Mouse (Mus musculus): Measurements from ENCODE around the gene Arl15. TPM values are rescaled to one million over a fixed set of nuclear protein-coding genes. Genes with fewer than 3 reads are reported as not detected.

The Arl15 gene
- polyA plus RNA-seq, 1 experiment from 2014 or later: 5.3 TPM

DNA sequence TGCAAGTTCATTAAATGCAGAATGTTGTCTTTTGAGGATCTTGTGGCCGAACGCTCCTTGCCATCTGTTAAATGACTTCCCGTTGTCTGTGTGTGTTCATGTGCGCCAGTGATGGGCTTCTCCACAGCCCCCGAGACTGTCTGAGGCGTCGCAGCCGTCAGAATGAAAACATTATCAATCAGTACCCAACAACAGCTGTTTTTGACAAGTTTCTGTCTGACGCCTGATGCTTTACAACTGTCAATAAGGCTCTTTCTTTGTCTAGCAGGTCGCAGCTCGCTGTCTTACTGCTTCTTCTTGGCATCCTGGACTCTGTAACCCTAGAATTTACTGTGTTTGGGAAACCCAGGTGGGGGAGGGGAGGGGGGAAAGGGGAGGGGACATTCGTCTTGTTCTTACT lies 362.4 kb downstream of the Arl15 start:
- no peaks in the 10 kb centered on the region for H3K4me1 ChIP-seq
- 0 out of 2 replicates have a peak, but pooled peaks cover 5% of the 10 kb centered on the region for H3K36me3 ChIP-seq
- no peak for ATAC-seq
- no peak overlapping the region for H3K4me2 ChIP-seq
- 64% methylated on average over 12 of the region's 12 CpGs for WGBS (ENCODE audit: insufficient replicate concordance)
- H3K4me3 ChIP-seq: no peak overlapping the region
- H3K9ac ChIP-seq: no peak overlapping the region
- no peaks in the 10 kb centered on the region for H3K27me3 ChIP-seq (replicated peaks)
- no peak overlapping the region for H3K27ac ChIP-seq
- H3K9me3 ChIP-seq (replicated peaks): no peaks in the 10 kb centered on the region

DNA sequence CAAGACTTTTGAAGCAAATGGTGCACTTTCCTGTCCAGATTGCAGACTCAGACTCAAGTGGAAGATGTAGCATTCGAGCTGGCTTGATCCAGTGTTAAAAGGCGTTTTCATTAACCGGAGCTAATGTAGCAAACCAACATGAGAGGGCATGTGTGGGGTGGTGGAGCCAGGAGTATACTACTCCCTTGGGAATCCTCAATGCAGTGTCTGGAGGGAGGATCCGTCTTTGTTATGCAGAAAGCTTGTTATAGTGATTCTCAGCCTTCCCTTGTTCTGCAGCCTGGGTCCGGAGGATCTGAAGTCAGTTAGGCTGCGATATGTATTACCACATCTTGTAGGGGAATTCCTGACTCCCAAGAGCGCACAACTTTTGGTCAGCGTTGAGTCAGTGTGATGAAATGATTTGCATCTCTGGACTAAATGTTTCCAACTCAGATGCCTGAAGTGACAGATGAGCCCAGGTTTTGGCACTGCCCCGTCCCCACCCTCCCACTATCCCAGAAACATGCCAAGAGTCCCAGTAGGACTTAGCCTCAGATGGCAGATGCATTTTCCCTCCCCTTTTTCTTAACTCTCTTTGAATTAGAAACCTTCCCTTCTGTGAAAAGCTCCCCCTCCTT lies 363.9 kb downstream of the Arl15 start:
- ATAC-seq: no peak
- no peak overlapping the region for H3K4me3 ChIP-seq
- 78% methylated on average over 9 of the region's 9 CpGs for WGBS (ENCODE audit: insufficient replicate concordance)
- H3K27me3 ChIP-seq (replicated peaks): no peaks in the 10 kb centered on the region
- H3K9ac ChIP-seq: no peak overlapping the region
- 0 out of 2 replicates have a peak, but pooled peaks cover 5% of the 10 kb centered on the region for H3K36me3 ChIP-seq
- H3K27ac ChIP-seq: no peak overlapping the region
- no peaks in the 10 kb centered on the region for H3K4me1 ChIP-seq
- H3K4me2 ChIP-seq: no peak overlapping the region
- no peaks in the 10 kb centered on the region for H3K9me3 ChIP-seq (replicated peaks)

DNA sequence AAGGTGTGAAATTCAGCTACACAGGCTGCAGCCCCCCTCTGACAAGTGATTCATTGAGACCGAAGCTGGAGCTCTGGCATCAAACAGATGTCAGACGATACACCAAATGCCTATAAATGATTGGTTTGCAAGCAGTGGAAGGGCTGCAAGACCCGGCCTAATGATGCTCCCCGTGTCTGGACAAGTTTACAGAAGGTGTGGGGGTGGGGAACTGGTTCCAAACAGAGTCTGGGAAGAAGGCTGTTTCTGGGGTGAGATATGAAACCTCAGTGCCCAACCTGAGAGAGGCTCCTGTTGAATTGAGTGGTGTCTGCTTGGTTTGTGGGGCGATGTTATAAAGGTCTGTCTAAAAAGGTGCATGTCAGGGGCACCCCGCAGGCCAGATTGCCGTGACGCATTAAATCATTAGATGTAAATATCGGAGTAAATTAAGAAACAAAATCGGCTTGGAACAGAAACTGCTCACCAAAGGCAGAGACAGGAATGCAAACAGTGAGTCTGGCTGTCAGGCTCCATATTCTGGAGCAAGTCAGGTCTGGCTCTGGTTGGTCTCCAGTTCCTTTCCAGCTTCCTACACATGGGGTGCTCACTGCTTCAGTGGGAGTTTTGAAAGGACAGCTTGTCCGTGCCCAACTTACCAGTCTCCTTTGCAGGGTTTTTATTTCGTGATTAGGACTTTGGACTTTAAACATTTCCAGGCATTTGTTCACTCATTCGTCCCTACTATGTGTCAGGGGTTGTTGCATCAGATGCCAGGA lies 365.5 kb downstream of the Arl15 start:
- ATAC-seq: no peak
- 62% methylated on average over 13 of the region's 13 CpGs for WGBS (ENCODE audit: insufficient replicate concordance)
- no peak overlapping the region for H3K4me3 ChIP-seq
- H3K9me3 ChIP-seq (replicated peaks): no peaks in the 10 kb centered on the region
- H3K36me3 ChIP-seq: 0 out of 2 replicates have a peak, but pooled peaks cover 2% of the 10 kb centered on the region
- H3K27me3 ChIP-seq (replicated peaks): no peaks in the 10 kb centered on the region
- H3K4me2 ChIP-seq: no peak overlapping the region
- no peaks in the 10 kb centered on the region for H3K4me1 ChIP-seq
- H3K9ac ChIP-seq: no peak overlapping the region
- no peak overlapping the region for H3K27ac ChIP-seq

DNA sequence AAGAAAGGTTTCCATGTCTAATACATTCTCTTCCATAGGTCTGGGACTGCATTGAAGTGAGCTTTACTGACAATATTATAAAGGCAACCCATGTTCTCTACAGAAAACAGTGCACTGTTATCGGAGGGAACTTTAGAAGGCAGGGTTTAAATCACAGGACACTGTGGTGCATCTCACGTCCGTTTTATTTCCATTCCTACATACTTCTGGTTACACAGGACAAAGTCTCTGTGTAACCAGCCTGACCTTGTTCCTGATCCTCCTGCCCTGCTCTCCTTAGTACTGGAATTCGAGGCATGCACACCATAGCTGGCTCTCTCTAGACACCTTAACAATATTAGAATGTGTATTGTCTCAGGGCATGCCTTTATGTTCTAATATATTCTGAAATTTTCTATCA lies 368.4 kb downstream of the Arl15 start:
- 54% methylated on average over 4 of the region's 4 CpGs for WGBS (ENCODE audit: insufficient replicate concordance)
- H3K27ac ChIP-seq: no peak overlapping the region
- H3K4me2 ChIP-seq: no peak overlapping the region
- ATAC-seq: no peak
- no peak overlapping the region for H3K9ac ChIP-seq
- H3K9me3 ChIP-seq (replicated peaks): no peaks in the 10 kb centered on the region
- no peak overlapping the region for H3K4me3 ChIP-seq
- no peaks in the 10 kb centered on the region for H3K36me3 ChIP-seq
- H3K27me3 ChIP-seq (replicated peaks): no peaks in the 10 kb centered on the region
- no peaks in the 10 kb centered on the region for H3K4me1 ChIP-seq

DNA sequence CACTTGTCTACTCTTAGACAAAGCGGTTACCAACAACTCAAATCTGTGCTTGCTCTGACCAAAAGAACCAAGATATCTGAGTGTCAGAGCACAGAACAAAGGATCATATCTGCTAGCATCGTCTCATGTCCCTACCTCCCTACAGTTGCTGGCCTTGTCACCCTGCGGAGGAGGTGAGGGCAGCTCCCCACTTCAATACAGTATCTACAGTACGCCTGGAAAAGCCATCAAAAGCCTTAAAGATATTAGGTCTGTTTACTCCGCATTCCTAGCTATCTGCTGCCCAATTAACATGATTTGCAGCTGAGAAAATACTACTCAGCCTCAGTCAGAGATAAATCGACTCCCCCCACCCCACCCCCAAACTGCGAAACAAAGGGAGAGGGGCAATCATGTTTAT lies 371.3 kb downstream of the Arl15 start:
- ATAC-seq: no peak
- Histone ChIP-seq H3K27me3 (replicated peaks) (no peaks in the 10 kb centered on the region), H3K9me3 (replicated peaks) (no peaks in the 10 kb centered on the region), H3K4me3 (no peak overlapping the region), H3K36me3 (no peaks in the 10 kb centered on the region), H3K4me1 (no peaks in the 10 kb centered on the region), H3K27ac (no peak overlapping the region), H3K4me2 (no peak overlapping the region), H3K9ac (no peak overlapping the region)
- 44% methylated on average over 7 of the region's 7 CpGs for WGBS (ENCODE audit: insufficient replicate concordance)

DNA sequence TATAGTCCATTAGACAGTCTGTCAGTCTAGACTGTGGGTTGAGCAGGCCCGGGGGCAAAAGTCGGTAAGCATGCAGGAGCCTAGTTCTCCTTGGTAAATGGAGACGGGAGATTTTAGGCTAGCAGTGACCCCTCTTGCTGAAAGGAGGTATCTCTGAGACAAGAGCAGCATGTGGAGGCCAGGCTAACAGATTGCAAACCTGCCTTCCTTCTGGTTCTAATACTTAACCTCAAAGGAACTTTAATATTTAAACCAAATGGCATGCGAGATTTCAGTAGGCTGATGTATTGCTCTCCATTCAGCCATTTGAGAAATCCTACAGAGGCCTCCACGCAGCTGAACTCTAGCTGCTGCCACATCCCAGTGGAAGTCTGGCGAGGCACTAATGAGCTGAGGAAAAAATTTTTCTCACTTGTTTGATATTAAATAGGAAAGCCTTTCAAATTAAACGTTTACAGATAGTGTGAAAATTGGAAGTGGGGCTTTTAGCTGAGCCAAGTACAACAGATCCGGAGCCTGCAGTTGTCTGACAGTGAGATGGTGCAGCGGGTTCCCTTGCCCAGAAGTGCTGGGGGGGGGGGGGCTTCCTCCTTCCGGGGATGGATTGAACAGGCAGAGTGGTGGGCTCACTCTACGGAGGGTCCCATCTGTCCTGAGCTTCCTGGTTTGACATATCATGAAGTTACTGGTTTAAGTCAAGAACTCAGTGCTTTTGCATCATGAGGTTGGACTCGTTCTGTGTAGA lies 372.3 kb downstream of the Arl15 start:
- Histone ChIP-seq H3K9me3 (replicated peaks) (no peaks in the 10 kb centered on the region), H3K27me3 (replicated peaks) (no peaks in the 10 kb centered on the region), H3K27ac (no peak overlapping the region), H3K4me2 (no peak overlapping the region), H3K9ac (no peak overlapping the region), H3K36me3 (no peaks in the 10 kb centered on the region), H3K4me1 (no peaks in the 10 kb centered on the region), H3K4me3 (no peak overlapping the region)
- ATAC-seq: no peak
- 56% methylated on average over 12 of the region's 12 CpGs for WGBS (ENCODE audit: insufficient replicate concordance)

DNA sequence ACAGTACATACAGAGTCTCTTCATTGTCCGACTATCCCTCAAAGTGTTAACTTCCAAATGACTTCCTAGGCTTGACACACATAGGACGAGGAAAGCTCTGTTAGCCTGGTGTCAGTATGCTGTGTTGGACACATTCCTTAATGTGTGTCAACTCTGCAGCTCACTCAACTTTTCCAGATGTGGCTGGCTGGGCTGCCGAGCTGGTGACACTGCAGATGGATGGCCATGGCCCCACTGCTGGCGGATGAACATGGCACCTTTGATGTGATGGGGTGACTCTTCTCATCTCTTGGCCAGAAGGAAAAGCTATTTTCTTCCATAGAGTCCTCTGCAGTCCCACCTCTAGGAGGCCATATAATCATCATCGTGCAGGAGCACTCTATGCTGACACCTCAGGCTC lies 375.8 kb downstream of the Arl15 start:
- no peak for ATAC-seq
- H3K27me3 ChIP-seq (replicated peaks): no peaks in the 10 kb centered on the region
- no peak overlapping the region for H3K4me2 ChIP-seq
- no peaks in the 10 kb centered on the region for H3K36me3 ChIP-seq
- H3K9ac ChIP-seq: no peak overlapping the region
- no peak overlapping the region for H3K27ac ChIP-seq
- H3K4me1 ChIP-seq: no peaks in the 10 kb centered on the region
- 67% methylated on average over 5 of the region's 5 CpGs for WGBS (ENCODE audit: insufficient replicate concordance)
- no peaks in the 10 kb centered on the region for H3K9me3 ChIP-seq (replicated peaks)
- H3K4me3 ChIP-seq: no peak overlapping the region

DNA sequence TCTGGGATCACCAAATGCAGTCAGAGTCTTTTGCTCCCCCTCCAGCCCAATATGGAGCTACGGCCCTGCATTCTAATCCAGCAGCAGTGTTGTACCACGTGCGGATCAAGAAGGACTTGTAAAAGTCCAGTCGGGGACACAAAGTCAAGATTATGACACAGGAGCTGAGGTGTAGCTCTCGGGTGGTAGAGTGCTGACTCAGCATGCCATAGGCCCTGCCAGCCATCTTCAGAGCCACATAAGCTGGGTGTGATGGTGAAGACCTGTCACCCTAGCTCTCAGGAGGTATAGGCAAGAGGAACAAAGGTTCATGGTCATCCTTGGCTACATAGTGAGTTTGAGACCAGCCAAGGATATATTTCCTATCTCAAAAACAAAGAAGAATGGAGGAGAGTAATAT lies 377.2 kb downstream of the Arl15 start:
- no peaks in the 10 kb centered on the region for H3K27me3 ChIP-seq (replicated peaks)
- no peak overlapping the region for H3K27ac ChIP-seq
- H3K9ac ChIP-seq: no peak overlapping the region
- no peak overlapping the region for H3K4me3 ChIP-seq
- no peak overlapping the region for H3K4me2 ChIP-seq
- WGBS (ENCODE audit: insufficient replicate concordance): 71% methylated on average over 5 of the region's 5 CpGs
- no peaks in the 10 kb centered on the region for H3K36me3 ChIP-seq
- H3K9me3 ChIP-seq (replicated peaks): no peaks in the 10 kb centered on the region
- no peak for ATAC-seq
- H3K4me1 ChIP-seq: no peaks in the 10 kb centered on the region

DNA sequence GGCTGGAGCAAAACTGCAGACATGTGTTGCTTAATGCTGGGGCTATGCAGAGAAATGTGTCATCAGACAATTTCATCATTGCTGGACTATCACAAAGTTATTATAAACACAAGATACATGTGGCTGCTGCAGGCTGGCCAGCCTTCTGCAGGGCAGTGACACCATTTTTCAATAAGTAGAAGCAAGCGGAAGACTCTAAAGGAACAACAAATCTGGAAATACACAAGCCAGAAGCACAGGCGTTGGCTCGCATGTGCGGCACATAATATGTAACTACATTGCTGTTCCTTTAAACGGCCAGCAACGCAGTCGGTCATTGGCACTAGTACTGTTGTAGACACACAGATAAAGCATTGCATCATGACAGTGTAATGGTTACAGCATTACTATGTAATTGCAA lies 393.8 kb downstream of the Arl15 start:
- WGBS (ENCODE audit: insufficient replicate concordance): 83% methylated on average over 7 of the region's 7 CpGs
- Histone ChIP-seq H3K9me3 (replicated peaks) (no peaks in the 10 kb centered on the region), H3K27ac (no peak overlapping the region), H3K27me3 (replicated peaks) (no peaks in the 10 kb centered on the region), H3K4me2 (no peak overlapping the region), H3K4me1 (no peaks in the 10 kb centered on the region), H3K4me3 (no peak overlapping the region), H3K9ac (no peak overlapping the region), H3K36me3 (no peaks in the 10 kb centered on the region)
- ATAC-seq: no peak

DNA sequence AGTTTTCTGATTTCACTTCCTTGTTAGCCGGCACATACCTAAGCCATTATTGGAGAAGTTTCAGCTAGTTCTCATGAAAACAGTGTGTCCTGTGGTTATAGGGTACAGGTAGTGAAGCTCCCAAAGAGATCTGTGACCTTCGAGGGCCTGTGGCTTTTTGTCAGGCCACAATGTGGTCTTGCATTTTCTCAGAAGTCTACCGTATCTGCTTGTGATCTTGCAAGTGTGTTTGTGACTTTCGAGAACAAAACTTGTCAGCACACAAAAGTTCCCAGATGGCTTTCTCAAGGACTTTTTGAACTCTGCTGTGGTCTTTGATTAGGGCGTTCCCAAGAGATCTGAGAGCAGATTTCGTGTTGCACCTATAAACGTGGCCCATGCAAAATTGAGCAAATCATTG lies 394.5 kb downstream of the Arl15 start:
- Histone ChIP-seq H3K4me1 (no peaks in the 10 kb centered on the region), H3K4me3 (no peak overlapping the region), H3K36me3 (no peaks in the 10 kb centered on the region), H3K9me3 (replicated peaks) (no peaks in the 10 kb centered on the region), H3K9ac (no peak overlapping the region), H3K4me2 (no peak overlapping the region), H3K27me3 (replicated peaks) (no peaks in the 10 kb centered on the region), H3K27ac (no peak overlapping the region)
- WGBS (ENCODE audit: insufficient replicate concordance): 67% methylated on average over 7 of the region's 7 CpGs
- no peak for ATAC-seq

DNA sequence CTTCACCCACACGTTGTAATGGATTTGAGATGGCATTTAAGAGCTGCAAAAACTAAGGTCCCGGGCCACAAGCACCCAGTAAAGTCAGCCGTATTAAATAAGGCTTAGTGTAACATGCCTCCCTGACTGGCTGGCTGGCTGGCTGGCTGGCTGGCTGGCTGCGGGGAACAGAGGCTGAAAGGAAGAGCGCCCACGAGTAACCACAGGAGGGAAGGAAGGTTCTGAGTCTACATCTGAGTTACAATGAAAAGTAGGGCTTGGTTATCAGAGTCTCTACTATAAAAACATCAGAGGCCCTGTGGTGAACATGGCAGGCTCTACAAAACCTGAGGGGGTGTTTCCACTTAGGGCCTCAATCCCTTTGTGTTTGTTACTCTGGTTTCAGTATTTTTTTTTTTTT lies 395.1 kb downstream of the Arl15 start:
- no peak for ATAC-seq
- H3K9me3 ChIP-seq (replicated peaks): no peaks in the 10 kb centered on the region
- H3K4me1 ChIP-seq: no peaks in the 10 kb centered on the region
- H3K9ac ChIP-seq: no peak overlapping the region
- WGBS (ENCODE audit: insufficient replicate concordance): 64% methylated on average over 6 of the region's 6 CpGs
- no peak overlapping the region for H3K4me2 ChIP-seq
- no peak overlapping the region for H3K4me3 ChIP-seq
- H3K27ac ChIP-seq: no peak overlapping the region
- no peaks in the 10 kb centered on the region for H3K36me3 ChIP-seq
- no peaks in the 10 kb centered on the region for H3K27me3 ChIP-seq (replicated peaks)

DNA sequence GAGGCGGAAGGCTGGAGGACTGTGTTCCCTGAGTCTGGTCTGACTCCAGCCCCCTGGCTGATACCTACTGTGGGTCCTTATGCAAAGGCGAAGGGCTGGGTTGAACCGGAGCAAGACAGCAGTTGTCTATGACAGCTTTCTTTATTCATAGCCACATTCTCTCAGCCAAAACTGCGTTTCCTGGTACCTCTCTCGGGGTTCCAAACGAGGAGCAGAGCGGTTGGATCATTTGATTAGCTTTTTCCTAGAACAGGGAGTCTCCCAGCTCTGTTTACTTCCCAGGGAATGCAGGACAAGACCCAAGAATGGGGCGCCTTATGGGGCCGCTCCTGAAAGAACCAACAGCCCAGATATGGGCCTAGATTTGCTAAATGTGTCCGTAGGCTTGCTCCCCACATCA lies 396.6 kb downstream of the Arl15 start:
- no peak overlapping the region for H3K4me3 ChIP-seq
- ATAC-seq: no peak
- no peaks in the 10 kb centered on the region for H3K9me3 ChIP-seq (replicated peaks)
- 82% methylated on average over 10 of the region's 10 CpGs for WGBS (ENCODE audit: insufficient replicate concordance)
- no peaks in the 10 kb centered on the region for H3K27me3 ChIP-seq (replicated peaks)
- H3K9ac ChIP-seq: no peak overlapping the region
- no peaks in the 10 kb centered on the region for H3K4me1 ChIP-seq
- H3K4me2 ChIP-seq: no peak overlapping the region
- no peak overlapping the region for H3K27ac ChIP-seq
- no peaks in the 10 kb centered on the region for H3K36me3 ChIP-seq
